Mouse (Mus musculus) gastrocnemius, adult 8-10 months (tissue): ENCODE measurements at regions not wholly inside any gene's neighbourhood (a gene's known extent, or its start where the extent isn't known, plus 50 kb on each side); places are given as distances from the start of the nearest gene placed in this dataset.

Source experiments
- DNase-seq, 2 experiments: peaks; one replicate each; pipeline ENCODE4 v3.0.0; 2022; ENCODE audit warnings: low spot score in 2 of 2

GRCm38 (mm10) chrX:11899914-11900313, 260.2 kb downstream of the Bcor start:
- no peak for DNase-seq

- DNase-seq = no peak
Measured at GRCm38 (mm10) chrX:11901791-11902190, 258.4 kb downstream of the Bcor start.

- no peak for DNase-seq
Measured at GRCm38 (mm10) chrX:11903116-11903700, 256.9 kb downstream of the Bcor start.

- no peak for DNase-seq
Measured at GRCm38 (mm10) chrX:11905231-11905630, 254.9 kb downstream of the Bcor start.

- DNase-seq = no peak
Measured at GRCm38 (mm10) chrX:11907167-11907566, 253.0 kb downstream of the Bcor start.

- DNase-seq = no peak
Measured at GRCm38 (mm10) chrX:11915984-11916383, 244.2 kb downstream of the Bcor start.

GRCm38 (mm10) chrX:11920231-11920630, 239.9 kb downstream of the Bcor start:
- peak; percentile 18 to 24 for DNase-seq

GRCm38 (mm10) chrX:11924639-11925302, 235.4 kb downstream of the Bcor start:
- DNase-seq = no peak

- no peak for DNase-seq
Measured at GRCm38 (mm10) chrX:11926868-11927535, 233.2 kb downstream of the Bcor start.

- no peak for DNase-seq
Measured at GRCm38 (mm10) chrX:11929448-11929847, 230.7 kb downstream of the Bcor start.

- no peak for DNase-seq
Measured at GRCm38 (mm10) chrX:11931432-11931831, 228.7 kb downstream of the Bcor start.

- DNase-seq = peak; percentile 30 to 50
Measured at GRCm38 (mm10) chrX:11935337-11935736, 224.8 kb downstream of the Bcor start.

GRCm38 (mm10) chrX:11940246-11940645, 219.9 kb downstream of the Bcor start:
- DNase-seq = no peak

- DNase-seq = peak; percentile 28 to 34
Measured at GRCm38 (mm10) chrX:11943367-11943766, 216.8 kb downstream of the Bcor start.

GRCm38 (mm10) chrX:11944574-11944973, 215.6 kb downstream of the Bcor start:
- no peak for DNase-seq

- DNase-seq = no peak
Measured at GRCm38 (mm10) chrX:11945280-11945679, 214.9 kb downstream of the Bcor start.

GRCm38 (mm10) chrX:11952193-11952592, 208.0 kb downstream of the Bcor start:
- DNase-seq = no peak

GRCm38 (mm10) chrX:11956194-11956593, 204.0 kb downstream of the Bcor start:
- DNase-seq = no peak

GRCm38 (mm10) chrX:11957011-11957410, 203.1 kb downstream of the Bcor start:
- no peak for DNase-seq

- no peak for DNase-seq
Measured at GRCm38 (mm10) chrX:11959871-11960552, 200.1 kb downstream of the Bcor start.

- no peak for DNase-seq
Measured at GRCm38 (mm10) chrX:11961350-11961749, 198.8 kb downstream of the Bcor start.

- no peak for DNase-seq
Measured at GRCm38 (mm10) chrX:11964428-11964827, 195.7 kb downstream of the Bcor start.
